Mouse (Mus musculus): ENCODE data around the gene Pde12. TPM values are rescaled to one million over a fixed set of nuclear protein-coding genes. Genes with fewer than 3 reads are reported as not detected.

The Pde12 gene
- total RNA-seq, 2 experiments from 2014 or later = 12.2 to 12.4 TPM

DNA sequence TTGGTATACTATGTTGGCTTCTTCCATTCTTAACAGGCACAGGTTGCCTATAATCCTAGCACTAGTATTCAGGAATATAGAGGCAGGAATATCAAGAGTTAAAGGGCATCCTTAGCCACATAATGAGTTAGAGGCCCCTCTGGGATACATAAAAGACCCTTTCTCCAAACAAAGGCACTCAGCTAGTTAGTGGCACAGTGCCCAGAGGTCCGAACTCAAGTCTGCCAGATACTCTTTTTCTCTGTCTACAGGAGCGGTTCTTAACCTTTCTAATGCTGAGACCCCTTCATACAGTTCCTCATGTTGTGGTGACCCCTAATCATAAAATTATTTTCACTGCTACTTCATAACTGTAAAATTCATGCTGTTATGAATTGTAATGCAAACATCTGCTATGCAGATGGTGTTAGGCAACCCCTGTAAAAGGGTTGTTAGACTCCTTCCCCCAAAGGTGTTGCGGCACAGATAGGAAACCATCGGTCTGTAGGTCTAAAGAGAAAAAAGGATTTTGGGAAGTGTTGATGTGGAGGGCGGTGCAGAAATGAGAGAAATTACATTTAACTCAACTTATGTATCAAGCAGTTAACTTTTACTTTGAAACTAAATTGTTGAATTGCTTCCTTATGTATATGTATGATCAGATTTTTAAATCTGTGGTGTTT is 23.6 kb downstream of the Pde12 start:
- ATAC-seq (replicated peaks; ENCODE audit: poor library complexity, severe bottlenecking) = peak; percentile 64

DNA sequence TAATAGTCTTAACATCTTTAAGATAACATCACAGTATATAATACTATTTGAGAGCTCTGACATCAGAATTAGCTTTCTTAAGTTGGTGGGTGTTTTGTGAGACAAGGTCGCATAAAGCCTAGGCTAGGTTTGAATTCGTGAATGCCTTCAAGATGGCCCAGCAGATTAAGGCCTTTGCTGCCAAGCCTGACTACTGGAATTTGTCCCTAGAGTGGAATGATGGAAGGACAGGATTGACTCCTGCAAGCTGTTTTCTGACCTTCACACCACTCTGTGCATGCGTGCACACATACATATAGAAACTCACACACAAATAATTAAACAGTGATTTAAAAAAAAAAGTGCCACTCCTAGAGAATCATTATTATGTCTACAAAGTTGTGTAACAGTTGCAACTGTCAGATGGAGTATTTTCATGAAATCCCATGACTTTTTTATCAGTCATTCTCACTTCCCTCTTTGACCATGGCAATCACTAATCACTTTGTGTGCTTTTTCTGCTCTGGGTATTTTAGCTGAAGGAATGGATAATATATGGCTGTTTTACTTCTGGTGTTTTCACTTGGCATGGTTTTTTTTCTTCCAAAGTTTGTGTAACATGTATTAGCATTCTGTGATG is 26.6 kb downstream of the Pde12 start:
- peak; percentile 54 for ATAC-seq (replicated peaks; ENCODE audit: poor library complexity, severe bottlenecking)

DNA sequence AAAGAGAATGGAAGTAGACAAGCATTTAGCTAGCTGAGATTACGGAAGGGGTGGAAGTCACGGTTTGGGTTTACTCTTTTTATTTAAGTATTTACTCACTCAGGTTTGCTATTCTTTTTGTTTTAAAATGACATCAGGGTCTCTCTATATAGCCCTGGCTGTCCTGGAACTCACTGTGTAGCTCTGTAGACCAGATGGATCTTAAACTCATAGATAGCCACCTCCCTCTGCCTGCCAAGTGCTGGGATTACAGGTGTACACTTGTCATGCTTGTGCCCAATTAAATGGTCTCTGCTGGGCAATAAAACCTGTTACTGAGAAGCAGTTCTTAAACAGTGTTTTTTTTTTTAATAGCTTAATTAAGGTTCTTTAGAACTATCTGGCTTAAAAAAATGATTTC is 29.7 kb downstream of the Pde12 start:
- no peak for ATAC-seq (replicated peaks; ENCODE audit: poor library complexity, severe bottlenecking)

DNA sequence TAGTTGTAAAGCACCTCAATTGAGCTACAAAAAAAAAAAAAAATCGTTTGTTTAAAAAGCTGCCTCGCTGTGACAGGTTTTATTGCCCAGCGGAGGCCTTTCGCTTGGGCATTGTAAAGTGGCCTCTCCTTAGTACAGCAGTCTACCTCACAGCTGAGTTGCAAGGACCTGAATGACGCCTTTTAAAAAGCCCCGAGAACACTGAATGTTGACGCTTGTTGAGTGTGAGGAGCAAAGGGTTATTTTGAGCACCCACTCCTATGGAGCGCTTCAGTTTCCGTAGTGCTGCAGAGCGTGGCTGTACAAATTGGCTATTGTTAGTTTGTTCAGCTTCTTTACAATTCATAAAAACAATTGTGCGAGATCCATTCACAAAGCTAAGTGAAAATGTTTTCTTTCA is 30.4 kb downstream of the Pde12 start:
- no peak for ATAC-seq (replicated peaks; ENCODE audit: poor library complexity, severe bottlenecking)

DNA sequence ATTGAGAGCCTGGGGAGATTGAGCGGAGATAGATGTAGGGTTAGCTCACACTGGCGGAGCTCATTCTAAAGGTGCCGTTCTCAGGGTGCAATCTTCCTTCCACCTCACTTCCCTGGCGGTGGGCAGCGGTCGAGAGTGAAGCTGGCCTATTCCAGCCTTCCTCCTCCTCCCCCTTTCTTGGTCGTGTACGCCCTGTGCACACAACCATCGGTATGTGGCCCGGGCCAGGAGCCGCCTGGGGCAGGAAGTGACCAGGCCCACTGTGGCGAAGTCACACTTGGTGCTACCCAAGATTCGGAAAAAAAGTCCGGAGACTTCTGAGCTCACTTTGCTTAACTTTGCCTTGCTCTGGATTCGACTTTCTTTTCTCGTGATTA is 31.0 kb downstream of the Pde12 start:
- ATAC-seq (replicated peaks; ENCODE audit: poor library complexity, severe bottlenecking) = peak; percentile 38

DNA sequence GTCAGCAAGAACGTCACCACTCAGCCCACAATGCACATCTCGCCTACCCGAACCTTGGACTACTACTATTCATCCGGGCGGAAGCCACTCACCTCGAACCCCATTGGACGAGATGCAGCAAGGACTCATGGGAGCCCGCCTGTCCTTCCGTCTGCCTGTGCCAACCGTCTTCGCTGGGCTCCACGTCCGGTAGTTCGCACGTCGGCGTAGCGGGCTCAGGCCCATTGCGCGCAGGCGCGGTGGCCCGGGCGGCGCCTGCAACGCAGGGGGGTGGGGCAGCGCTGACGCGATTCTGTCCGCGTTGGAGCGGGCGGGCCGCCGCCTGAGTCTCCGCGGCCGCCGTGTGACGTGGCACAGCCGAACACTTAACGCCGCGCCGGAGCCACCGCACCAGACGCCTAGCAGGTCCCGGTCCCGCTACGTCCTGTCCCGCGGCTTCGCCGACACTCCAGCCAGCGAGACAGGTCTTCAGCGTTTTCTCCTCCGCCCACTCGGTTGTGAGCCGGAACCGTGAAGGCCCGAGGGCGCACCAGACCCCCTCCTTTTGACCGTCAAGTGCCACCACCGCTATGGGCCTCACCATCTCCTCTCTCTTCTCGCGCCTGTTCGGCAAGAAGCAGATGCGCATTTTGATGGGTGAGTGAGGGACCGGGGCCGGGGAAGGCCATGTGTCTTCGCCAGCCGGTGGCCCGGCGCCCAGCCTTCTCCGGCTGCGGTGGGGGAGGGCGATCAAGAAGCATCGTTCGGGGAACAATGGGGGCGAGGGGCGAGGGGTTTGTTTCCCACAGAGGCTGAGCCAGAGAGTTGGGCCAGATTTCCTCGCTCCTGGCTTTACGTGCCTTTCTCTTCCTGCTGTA is 31.6 kb downstream of the Pde12 start, which contains the start of gene Arf4:
Gene Arf4, plus strand, starts transcription at position 224 of the 857 bp plus-strand sequence.
- peak; percentile 86 for ATAC-seq (replicated peaks; ENCODE audit: poor library complexity, severe bottlenecking)

DNA sequence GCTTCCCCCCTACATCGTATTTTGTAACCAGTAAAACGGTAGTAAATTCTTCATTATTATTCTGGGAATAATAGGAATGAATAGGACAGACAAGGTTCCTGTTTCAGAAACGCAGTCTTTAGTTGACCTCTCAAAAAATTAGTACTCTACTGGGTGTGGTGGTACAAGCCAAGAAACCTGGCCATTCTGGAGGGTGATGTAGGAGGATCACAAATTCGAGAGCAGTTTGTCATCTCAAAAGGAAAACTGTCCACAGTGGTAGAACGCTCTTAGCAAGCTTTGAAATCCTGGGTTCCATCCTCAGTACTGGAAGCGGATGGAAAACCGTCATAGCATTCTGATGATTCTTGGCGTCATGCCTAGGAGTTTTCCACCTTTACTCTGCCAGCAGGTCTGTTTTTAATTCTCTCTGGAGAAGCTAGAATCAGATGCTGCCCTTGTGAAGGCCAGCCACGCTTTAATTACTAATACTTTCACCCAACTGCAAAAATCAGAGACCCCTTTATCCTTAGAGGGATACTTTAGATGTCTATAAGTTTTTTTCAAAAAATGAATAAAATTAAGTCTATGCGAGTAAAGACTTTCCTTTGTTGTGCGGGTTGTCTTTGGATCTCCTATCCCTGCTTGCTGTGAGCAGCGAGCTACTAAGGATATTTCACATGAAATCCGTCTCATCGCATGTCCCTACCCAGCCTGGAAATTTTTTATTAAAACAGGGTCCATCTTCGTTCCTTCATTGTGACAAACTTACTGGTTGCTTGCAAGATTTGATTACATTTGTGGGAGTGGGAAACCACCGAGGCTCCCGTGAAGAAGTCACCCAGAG is 32.4 kb downstream of the Pde12 start:
- no peak for ATAC-seq (replicated peaks; ENCODE audit: poor library complexity, severe bottlenecking)

DNA sequence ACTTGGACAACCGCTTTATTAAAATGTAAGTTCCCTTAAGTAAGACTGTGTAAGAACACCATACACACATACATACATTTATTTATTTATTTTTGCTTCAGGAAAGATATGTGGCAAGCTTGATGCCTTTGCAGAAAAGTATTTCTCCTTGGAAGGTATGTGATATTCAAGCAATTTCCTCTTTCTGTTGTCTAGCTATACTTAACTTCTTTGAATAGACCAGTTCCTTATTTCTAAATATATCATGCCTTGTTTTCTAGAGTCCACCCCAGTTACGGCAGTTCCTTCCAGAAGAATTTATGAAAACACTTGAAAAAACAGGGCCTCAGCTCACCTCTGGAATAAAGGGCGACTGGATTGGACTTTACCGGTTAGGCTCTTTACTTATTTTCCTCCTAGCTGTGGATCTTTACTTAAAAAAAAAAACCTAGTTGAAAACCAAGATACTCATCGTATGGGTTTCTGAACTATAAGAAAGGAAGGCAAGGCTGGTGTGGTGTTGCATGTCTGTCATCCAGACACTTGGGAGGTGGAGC is 43.0 kb downstream of the Pde12 start:
- ATAC-seq (replicated peaks; ENCODE audit: poor library complexity, severe bottlenecking) = peak; percentile 88

DNA sequence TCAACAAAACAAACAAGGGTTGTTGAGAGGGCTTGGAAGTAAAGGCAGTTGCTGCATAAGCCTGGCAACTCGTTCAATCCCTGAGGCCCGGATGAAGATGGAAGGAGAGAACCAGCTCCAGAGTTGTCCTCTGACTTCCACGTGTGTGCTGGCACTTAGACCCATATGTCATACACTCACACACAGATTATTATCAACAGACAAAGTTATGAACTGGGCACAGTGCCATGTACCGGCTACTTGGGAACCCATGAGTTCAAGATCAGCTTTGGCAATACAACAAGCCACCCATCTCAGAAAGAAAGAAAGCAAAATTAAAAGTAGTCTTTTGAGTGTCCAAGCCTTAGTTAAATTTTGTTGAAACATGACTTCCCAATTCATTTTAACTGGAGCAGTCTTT is 44.4 kb downstream of the Pde12 start:
- ATAC-seq (replicated peaks; ENCODE audit: poor library complexity, severe bottlenecking) = no peak

DNA sequence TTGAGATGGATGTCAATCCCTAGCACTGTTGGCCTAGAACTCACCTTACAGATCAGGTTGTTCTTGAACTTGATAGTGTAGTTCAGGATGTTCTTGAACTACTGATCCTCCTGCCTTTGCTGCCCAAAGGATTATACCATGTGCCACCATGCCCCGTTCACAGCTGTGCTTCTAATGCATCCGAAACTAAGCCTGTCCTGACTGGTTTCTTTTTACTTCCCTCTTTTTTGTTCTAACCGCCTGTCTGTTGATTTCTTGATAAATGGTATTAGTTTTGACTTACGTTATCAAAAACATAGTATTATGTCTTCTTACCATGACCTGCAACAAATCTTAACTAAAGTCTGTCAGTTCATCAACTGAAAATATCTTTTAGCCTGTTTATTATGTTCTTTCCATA is 59.0 kb downstream of the Pde12 start:
- ATAC-seq (replicated peaks; ENCODE audit: poor library complexity, severe bottlenecking) = peak; percentile 63

Other genes starting within 250 kb of the Pde12 start
- gene Slmap, start 135.0 kb downstream of the Pde12 start, total RNA-seq (2014; fragmentation: Nextera tagmentation) = 42.7 and 66.3 TPM in 2 replicates
- 66.5 and 78.6 TPM in 2 replicates for gene Slmap, start 135.0 kb downstream of the Pde12 start, total RNA-seq (2017)
- gene Dennd6a, start 96.0 kb downstream of the Pde12 start, total RNA-seq (2014; fragmentation: Nextera tagmentation) = 18.5 and 19.7 TPM in 2 replicates
- 21.6 and 24.5 TPM in 2 replicates for gene Dennd6a, start 96.0 kb downstream of the Pde12 start, total RNA-seq (2017)
- 238 and 255 TPM in 2 replicates for gene Arf4, start 31.8 kb downstream of the Pde12 start, total RNA-seq (2014; fragmentation: Nextera tagmentation)
- gene Arf4, start 31.8 kb downstream of the Pde12 start, total RNA-seq (2017) = 85.9 and 123 TPM in 2 replicates
- 0.09 TPM in 1 of 2 replicates, not detected in the other for gene Dnah12, start 23.4 kb upstream of the Pde12 start, total RNA-seq (2014; fragmentation: Nextera tagmentation)
- gene Dnah12, start 23.4 kb upstream of the Pde12 start, total RNA-seq (2017) = 0.04 and 0.10 TPM in 2 replicates
- not detected in 2 replicates for gene Asb14, start 224.7 kb upstream of the Pde12 start, total RNA-seq (2014; fragmentation: Nextera tagmentation)
- not detected in 2 replicates for gene Asb14, start 224.7 kb upstream of the Pde12 start, total RNA-seq (2017)

All from granulocyte monocyte progenitor cell, adult 5-6 weeks (primary cell).